Mouse (Mus musculus): ENCODE data around the gene Orm1.

DNA sequence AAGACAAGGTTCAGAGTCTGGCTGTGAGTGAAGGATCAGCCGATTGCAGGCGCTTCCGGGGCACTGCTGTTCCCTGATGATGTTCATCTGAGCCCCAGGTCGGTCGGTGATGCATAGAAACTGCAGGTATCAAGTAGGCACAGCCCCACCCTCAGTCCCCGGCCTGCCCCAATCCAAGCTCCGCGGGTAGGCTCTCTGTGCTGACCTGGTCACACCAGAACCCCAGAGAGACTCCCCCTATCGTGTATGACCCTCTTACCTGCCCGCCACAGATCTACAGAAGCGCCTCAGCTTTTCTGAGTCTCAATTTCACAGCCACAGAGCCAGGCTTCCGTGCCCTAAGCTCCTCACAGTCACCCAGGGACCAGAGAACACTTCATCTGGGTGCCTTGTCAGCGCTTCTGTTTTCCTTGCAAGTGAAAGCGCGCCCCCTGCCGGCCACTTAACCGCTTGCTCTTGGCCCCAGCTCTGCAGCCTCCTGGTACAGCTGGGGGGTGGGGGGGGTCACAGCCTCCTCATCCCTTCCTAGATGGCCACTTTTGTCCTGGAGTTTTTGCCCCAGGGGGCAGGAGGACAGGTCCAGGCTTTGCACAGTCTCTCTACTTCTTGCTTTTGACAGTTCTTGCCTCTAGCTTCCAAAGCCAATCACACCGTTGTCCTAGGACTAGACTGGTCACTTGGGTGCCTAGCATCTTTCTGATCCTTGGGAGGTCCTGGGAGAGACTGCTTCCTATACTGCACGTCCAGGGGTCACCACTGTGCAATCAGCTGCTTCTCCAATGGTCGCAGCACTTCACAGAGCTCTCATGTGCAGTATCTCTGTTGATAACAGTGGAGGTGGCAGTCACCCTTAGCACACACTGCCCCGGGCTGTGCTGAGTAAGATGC is 36.9 kb upstream of the Orm1 start:
- no peak for TF ChIP-seq POLR2A (IDR thresholded peaks at IDR 0.05; ENCODE audit: borderline replicate concordance, insufficient read depth, low read length)
- TF ChIP-seq CTCF (IDR thresholded peaks at IDR 0.05; ENCODE audit: borderline replicate concordance, insufficient read depth, low read depth, low read length) = peak; percentile 71
